Mouse (Mus musculus): Measurements from ENCODE around the gene 1110002E22Rik.

DNA sequence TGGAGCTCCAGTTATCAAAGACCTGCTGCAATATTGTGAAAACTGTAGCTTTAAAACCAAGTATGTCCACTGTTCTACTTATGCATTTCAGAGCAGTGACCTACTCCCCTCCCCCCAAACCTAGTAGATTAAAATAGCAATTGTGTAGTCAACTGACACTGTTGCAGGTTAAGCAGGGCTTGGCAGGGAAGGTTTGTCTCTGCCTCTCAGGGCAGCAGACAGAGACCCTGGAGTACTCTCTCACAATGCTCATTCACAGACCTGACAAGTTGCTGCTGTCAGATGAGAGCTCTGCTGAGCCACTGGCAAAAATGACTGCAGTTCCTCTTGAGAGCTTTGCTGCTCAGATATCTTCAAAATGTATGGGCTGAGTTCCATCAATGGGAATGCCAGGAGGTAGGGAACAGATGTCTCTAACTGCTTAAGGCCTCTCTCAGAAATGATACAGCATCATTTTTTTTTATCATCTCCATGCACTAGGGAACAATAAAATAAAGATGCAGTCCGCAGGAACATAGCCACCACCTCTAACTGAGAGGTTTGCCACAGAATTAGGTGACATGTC, 18.3 kb downstream of the 1110002E22Rik start:
- no peak for TF ChIP-seq CTCF (IDR thresholded peaks at IDR 0.05; ENCODE audit: borderline replicate concordance, insufficient read depth, low read depth, low read length)
- no peak for TF ChIP-seq POLR2A (IDR thresholded peaks at IDR 0.05; ENCODE audit: borderline replicate concordance, insufficient read depth, low read length)

Data from cerebellum, adult 2 months (tissue).